Mouse (Mus musculus) limb, embryonic 11.5 days (tissue): Measurements from ENCODE around the gene Mrps5. TPM values are rescaled to one million over a fixed set of nuclear protein-coding genes. Genes with fewer than 3 reads are reported as not detected.

Source experiments
- ATAC-seq: fragments of 200-750 bp; cut with Nextera tagmentation; 2 replicates; pipeline ENCODE4 v1.8.0; 2017; ENCODE audit warnings: low read depth; ENCODE audit not compliant: insufficient number of reproducible peaks, low FRiP score, low TSS enrichment
- DNase-seq: peaks from one replicate; pipeline ENCODE4 v3.0.0-alpha.2; 2015; ENCODE audit warnings: low spot score
- H3K27ac ChIP-seq: fragments of 300-500 bp; sonication (generic); replicated peaks from 2 replicates; pipeline ENCODE4 v1.5.1; 2014; ENCODE audit warnings: low read depth, mild to moderate bottlenecking, low read length
- H3K27me3 ChIP-seq: fragments of 300-500 bp; sonication (generic); 2 replicates; pipeline ENCODE4 v1.6.1; 2014; ENCODE audit warnings: mild to moderate bottlenecking, low read length, mixed read lengths; ENCODE audit not compliant: control insufficient read depth, insufficient read depth
- H3K36me3 ChIP-seq: fragments of 300-500 bp; sonication (generic); 2 replicates; pipeline ENCODE4 v1.6.1; 2014; ENCODE audit warnings: mild to moderate bottlenecking, low read length, moderate library complexity, mixed read lengths; ENCODE audit not compliant: control insufficient read depth, insufficient read depth
- H3K4me1 ChIP-seq: fragments of 300-500 bp; sonication (generic); 2 replicates; pipeline ENCODE4 v1.6.1; 2014; ENCODE audit warnings: low read length, mixed read lengths; ENCODE audit not compliant: control insufficient read depth, insufficient read depth
- H3K4me2 ChIP-seq: fragments of 300-500 bp; sonication (generic); 2 replicates; pipeline ENCODE4 v1.6.1; 2014; ENCODE audit warnings: low read depth, mild to moderate bottlenecking, moderate library complexity; ENCODE audit not compliant: severe bottlenecking
- H3K4me3 ChIP-seq: fragments of 300-500 bp; sonication (generic); 2 replicates; pipeline ENCODE4 v1.5.1; 2014; ENCODE audit warnings: low read depth, low read length
- H3K9ac ChIP-seq: fragments of 300-500 bp; sonication (generic); 2 replicates; pipeline ENCODE4 v1.6.1; 2014; ENCODE audit warnings: mild to moderate bottlenecking, low read length
- H3K9me3 ChIP-seq: fragments of 300-500 bp; sonication (generic); 2 replicates; pipeline ENCODE4 v1.6.1; 2016; ENCODE audit warnings: low read length; ENCODE audit not compliant: control insufficient read depth
- WGBS: fragments of 180-500 bp; shearing (Covaris S2); extraction: QIAGEN DNeasy Blood & Tissue Kit; methylation state at CpG from one replicate; pipeline ENCODE4 v1.1.7; 2014; 5-methylcytosine and 5-hydroxymethylcytosine counted together
- polyA plus RNA-seq: library from polyadenylated mRNA; unstranded; fragments of >200 nt; fragmentation: Nextera tagmentation; extraction: Ambion mirVana; gene quantifications from 2 replicates; pipeline ENCODE4 v1.2.1, GENCODE M21; 2014

Gene Mrps5
- polyA plus RNA-seq, 1 experiment from 2014 or later: 161 TPM

DNA sequence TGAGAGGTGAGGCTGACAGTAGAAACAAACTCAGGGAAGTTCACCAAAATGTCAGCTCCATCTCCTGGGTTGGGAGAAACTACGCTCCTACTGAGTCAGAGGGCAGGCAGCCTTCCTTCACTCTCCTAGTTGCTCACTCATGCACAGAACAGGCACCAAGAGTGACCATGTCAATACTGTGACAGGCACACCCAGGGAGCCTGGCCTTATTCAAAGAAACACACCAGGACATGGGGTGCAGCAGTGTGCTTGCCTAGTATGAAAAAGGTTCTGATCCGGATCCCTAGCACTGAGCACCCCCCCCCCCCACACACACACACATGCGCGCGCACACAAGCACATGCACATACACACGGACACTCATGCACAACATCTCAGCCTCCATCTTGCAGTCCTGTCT is 61.1 kb downstream of the Mrps5 start:
- Histone ChIP-seq H3K27me3 (no peaks in the 10 kb centered on the region), H3K27ac (no peak overlapping the region), H3K4me3 (no peak overlapping the region), H3K9me3 (no peaks in the 10 kb centered on the region), H3K36me3 (no peaks in the 10 kb centered on the region), H3K4me2 (no peak overlapping the region), H3K4me1 (peaks cover 10% of the 10 kb centered on the region), H3K9ac (no peak overlapping the region)
- DNase-seq (no peak), ATAC-seq (no peak)
- 89% methylated on average over 6 of the region's 6 CpGs for WGBS

- H3K27ac ChIP-seq: no peak overlapping the region
- no peak for DNase-seq
- WGBS: 69% methylated on average over 5 of the region's 5 CpGs
These were observed 62.9 kb downstream of the Mrps5 start for GRCm38 (mm10) chr2:127649921-127650320.

DNA sequence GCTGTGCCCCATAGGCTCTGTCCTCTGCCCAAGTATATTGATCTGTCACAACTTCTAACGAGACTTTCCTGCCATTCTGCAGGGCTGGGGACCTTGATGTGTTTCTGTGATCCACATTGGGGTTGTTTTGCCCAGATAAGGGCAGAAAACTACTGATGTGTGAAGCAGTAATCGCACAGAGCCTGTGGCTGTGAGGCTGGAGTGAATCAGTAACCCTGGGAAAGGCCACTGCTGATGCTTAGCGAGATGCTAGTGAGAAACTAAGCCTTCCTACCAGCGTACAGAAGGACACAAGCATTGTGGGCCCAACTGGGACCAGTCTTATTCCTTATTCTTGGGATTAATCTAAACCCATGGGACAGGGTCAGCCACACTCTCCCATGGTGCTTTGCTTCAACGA is 64.6 kb downstream of the Mrps5 start:
- H3K4me2 ChIP-seq: no peak overlapping the region
- H3K4me3 ChIP-seq: no peak overlapping the region
- no peak overlapping the region for H3K27ac ChIP-seq
- no peaks in the 10 kb centered on the region for H3K9me3 ChIP-seq
- H3K36me3 ChIP-seq: no peaks in the 10 kb centered on the region
- peaks cover 32% of the 10 kb centered on the region for H3K27me3 ChIP-seq
- DNase-seq (no peak), ATAC-seq (no peak)
- 75% methylated on average over 5 of the region's 5 CpGs for whole genome bisulfite sequencing
- H3K4me1 ChIP-seq: peaks cover 4% of the 10 kb centered on the region; the same call in 1 of the 2 replicates
- no peak overlapping the region for H3K9ac ChIP-seq

More at GRCm38 (mm10) chr2:127649921-127650320, 62.9 kb downstream of the Mrps5 start:
- H3K4me1 ChIP-seq: no peaks in the 10 kb centered on the region
- H3K9me3 ChIP-seq: no peaks in the 10 kb centered on the region
- no peak for ATAC-seq
- H3K9ac ChIP-seq: no peak overlapping the region
- no peak overlapping the region for H3K4me3 ChIP-seq
- peaks cover 15% of the 10 kb centered on the region for H3K27me3 ChIP-seq
- H3K36me3 ChIP-seq: no peaks in the 10 kb centered on the region
- no peak overlapping the region for H3K4me2 ChIP-seq

- H3K4me3 ChIP-seq: no peak overlapping the region
- H3K9me3 ChIP-seq: no peaks in the 10 kb centered on the region
- no peak for ATAC-seq
- no peak overlapping the region for H3K9ac ChIP-seq
- H3K4me1 ChIP-seq: peaks cover 4% of the 10 kb centered on the region; the same call in 1 of the 2 replicates
- DNase-seq: no peak
- H3K4me2 ChIP-seq: no peak overlapping the region
- H3K36me3 ChIP-seq: no peaks in the 10 kb centered on the region
- peaks cover 40% of the 10 kb centered on the region for H3K27me3 ChIP-seq
- H3K27ac ChIP-seq: no peak overlapping the region
These were observed 65.3 kb downstream of the Mrps5 start for GRCm38 (mm10) chr2:127652335-127652734.

DNA sequence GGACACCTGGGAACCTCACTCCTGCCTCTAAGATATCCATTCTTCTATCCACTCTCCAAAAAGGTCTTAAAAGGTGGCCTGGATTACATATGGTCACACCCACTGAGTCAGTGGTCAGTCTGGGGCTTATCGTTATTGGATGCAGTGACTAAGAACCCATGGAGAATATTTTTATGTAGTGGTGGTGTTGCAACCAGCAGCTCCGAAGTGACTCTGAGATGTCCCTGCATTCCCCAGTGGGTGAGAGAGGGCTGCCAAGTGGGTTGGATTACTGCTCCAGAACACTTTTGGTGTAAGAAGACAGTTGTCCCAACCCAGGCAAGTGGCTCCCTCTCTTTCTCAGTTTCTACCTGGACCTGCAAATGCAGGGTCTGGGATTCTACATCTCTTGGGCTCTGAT is 65.8 kb downstream of the Mrps5 start:
- DNase-seq (no peak), ATAC-seq (no peak)
- Histone ChIP-seq H3K4me1 (peaks cover 4% of the 10 kb centered on the region; the same call in 1 of the 2 replicates), H3K9me3 (no peaks in the 10 kb centered on the region), H3K27me3 (peaks cover 41% of the 10 kb centered on the region), H3K27ac (no peak overlapping the region), H3K4me3 (no peak overlapping the region), H3K9ac (no peak overlapping the region), H3K36me3 (no peaks in the 10 kb centered on the region), H3K4me2 (no peak overlapping the region)
- 93% methylated on average over 2 of the region's 2 CpGs for WGBS

GRCm38 (mm10) chr2:127654786-127655185 is 67.8 kb downstream of the Mrps5 start:
- Histone ChIP-seq H3K36me3 (no peaks in the 10 kb centered on the region), H3K9ac (no peak overlapping the region), H3K9me3 (no peaks in the 10 kb centered on the region), H3K4me2 (no peak overlapping the region), H3K4me1 (peaks cover 4% of the 10 kb centered on the region; the same call in 1 of the 2 replicates), H3K4me3 (no peak overlapping the region), H3K27me3 (peaks cover 41% of the 10 kb centered on the region), H3K27ac (no peak overlapping the region)
- no peak for DNase-seq
- ATAC-seq: no peak
- WGBS: 65% methylated on average over 3 of the region's 3 CpGs

GRCm38 (mm10) chr2:127655419-127655818 is 68.4 kb downstream of the Mrps5 start:
- 4% methylated on average over 9 of the region's 9 CpGs for WGBS
- Histone ChIP-seq H3K4me3 (no peak overlapping the region), H3K27me3 (peaks cover 41% of the 10 kb centered on the region), H3K4me1 (peaks cover 4% of the 10 kb centered on the region; the same call in 1 of the 2 replicates), H3K36me3 (no peaks in the 10 kb centered on the region), H3K4me2 (no peak overlapping the region), H3K9ac (no peak overlapping the region), H3K27ac (no peak overlapping the region), H3K9me3 (no peaks in the 10 kb centered on the region)
- DNase-seq (no peak), ATAC-seq (no peak)

- DNase-seq: peak; percentile 50
- no peak for ATAC-seq
- Histone ChIP-seq H3K4me2 (peak within 1 kb of the TSS; percentile 59), H3K9ac (peak within 1 kb of the TSS; percentile 30), H3K36me3 (no peaks in the 10 kb centered on the region), H3K27ac (no peak within 1 kb of the TSS), H3K4me1 (peaks cover 4% of the 10 kb centered on the region; the same call in 1 of the 2 replicates), H3K9me3 (no peaks in the 10 kb centered on the region), H3K27me3 (peaks cover 41% of the 10 kb centered on the region), H3K4me3 (peak within 1 kb of the TSS; percentile 31)
- WGBS: 1% methylated on average over 43 of the region's 43 CpGs
These were observed 69.2 kb downstream of the Mrps5 start, which contains the start of gene Mal for GRCm38 (mm10) chr2:127656086-127656720. Mal (minus strand) TSS chr2:127656695.
